Mouse (Mus musculus): Measurements from ENCODE around the gene Fam167b. TPM values are rescaled to one million over a fixed set of nuclear protein-coding genes. Genes with fewer than 3 reads are reported as not detected.
"Not testable (repeated sequence)": the region's sequence is repeated elsewhere in the genome, so short reads cannot be mapped to it uniquely, and the experiment has no call there.

Fam167b gene
- polyA plus RNA-seq, 1 experiment from 2014 or later = 0.31 TPM

GRCm38 (mm10) chr4:129555421-129555861 lies 22.9 kb downstream of the Fam167b start:
- H3K27ac ChIP-seq = no peak overlapping the region
- H3K9ac ChIP-seq = no peak overlapping the region; the same call in 1 of the 2 replicates
- H3K9me3 ChIP-seq = no peaks in the 10 kb centered on the region
- H3K27me3 ChIP-seq (replicated peaks) = no peaks in the 10 kb centered on the region
- H3K4me3 ChIP-seq = peak overlapping the region; percentile 48
- peaks cover 11% of the 10 kb centered on the region for H3K4me1 ChIP-seq
- WGBS = 4% methylated on average over 16 of the region's 16 CpGs
- ATAC-seq (replicated peaks) = no peak; the same call in 1 of the 2 replicates
- no peaks in the 10 kb centered on the region for H3K36me3 ChIP-seq (replicated peaks)
- H3K4me2 ChIP-seq = peak overlapping the region; percentile 67

DNA sequence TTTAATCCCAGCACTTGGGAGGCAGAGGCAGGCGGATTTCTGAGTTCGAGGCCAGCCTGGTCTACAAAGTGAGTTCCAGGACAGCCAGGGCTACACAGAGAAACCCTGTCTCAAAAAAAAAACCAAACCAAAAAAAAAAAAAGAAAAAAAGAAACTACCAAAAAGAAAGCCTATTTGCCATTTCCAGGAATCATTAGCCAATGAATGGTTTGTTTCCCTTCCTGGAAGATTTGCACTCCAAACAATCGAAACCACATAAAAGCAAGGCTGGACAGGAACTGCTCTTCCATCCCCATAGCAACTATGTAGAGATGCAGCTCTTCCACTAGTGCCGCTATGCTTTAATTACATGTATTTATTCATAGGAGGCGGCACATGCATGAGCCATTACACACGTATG lies 23.8 kb downstream of the Fam167b start:
- not testable (repeated sequence) for ATAC-seq (replicated peaks); H3K36me3 ChIP-seq (replicated peaks); H3K27me3 ChIP-seq (replicated peaks); H3K9ac ChIP-seq; H3K4me3 ChIP-seq; H3K27ac ChIP-seq; H3K9me3 ChIP-seq
- Histone ChIP-seq H3K4me1 (peaks cover 11% of the 10 kb centered on the region), H3K4me2 (peak overlapping the region; percentile 67)
- WGBS = 65% methylated on average over 6 of the region's 6 CpGs

- no peak for ATAC-seq (replicated peaks)
- Histone ChIP-seq H3K9ac (no peak overlapping the region), H3K36me3 (replicated peaks) (no peaks in the 10 kb centered on the region), H3K4me2 (no peak overlapping the region), H3K4me1 (peaks cover 1% of the 10 kb centered on the region), H3K9me3 (no peaks in the 10 kb centered on the region), H3K27ac (no peak overlapping the region), H3K27me3 (replicated peaks) (no peaks in the 10 kb centered on the region), H3K4me3 (no peak overlapping the region)
- WGBS = 83% methylated on average over 1 of the region's 1 CpGs
Measured at GRCm38 (mm10) chr4:129550295-129550694, 28.1 kb downstream of the Fam167b start.

GRCm38 (mm10) chr4:129549306-129549705 lies 29.0 kb downstream of the Fam167b start:
- no peaks in the 10 kb centered on the region for H3K36me3 ChIP-seq (replicated peaks)
- no peaks in the 10 kb centered on the region for H3K9me3 ChIP-seq
- no peak overlapping the region for H3K4me3 ChIP-seq
- H3K27me3 ChIP-seq (replicated peaks) = no peaks in the 10 kb centered on the region
- no peaks in the 10 kb centered on the region for H3K4me1 ChIP-seq
- ATAC-seq (replicated peaks) = no peak
- H3K4me2 ChIP-seq = no peak overlapping the region
- WGBS = 92% methylated on average over 2 of the region's 2 CpGs
- no peak overlapping the region for H3K9ac ChIP-seq
- no peak overlapping the region for H3K27ac ChIP-seq

- WGBS = 84% methylated on average over 4 of the region's 4 CpGs
- H3K4me2 ChIP-seq; H3K27me3 ChIP-seq (replicated peaks); H3K9me3 ChIP-seq; H3K36me3 ChIP-seq (replicated peaks); H3K9ac ChIP-seq; H3K4me3 ChIP-seq; ATAC-seq (replicated peaks); H3K27ac ChIP-seq; H3K4me1 ChIP-seq: not testable (repeated sequence)
Measured at GRCm38 (mm10) chr4:129547631-129548030, 30.7 kb downstream of the Fam167b start.

- Histone ChIP-seq H3K9me3 (no peaks in the 10 kb centered on the region), H3K27ac (no peak overlapping the region), H3K4me3 (no peak overlapping the region), H3K27me3 (replicated peaks) (no peaks in the 10 kb centered on the region), H3K36me3 (replicated peaks) (no peaks in the 10 kb centered on the region), H3K4me2 (no peak overlapping the region), H3K4me1 (peaks cover 16% of the 10 kb centered on the region), H3K9ac (no peak overlapping the region)
- ATAC-seq (replicated peaks) = no peak
- WGBS = 86% methylated on average over 4 of the region's 4 CpGs
Measured at GRCm38 (mm10) chr4:129544106-129544505, 34.2 kb downstream of the Fam167b start.

DNA sequence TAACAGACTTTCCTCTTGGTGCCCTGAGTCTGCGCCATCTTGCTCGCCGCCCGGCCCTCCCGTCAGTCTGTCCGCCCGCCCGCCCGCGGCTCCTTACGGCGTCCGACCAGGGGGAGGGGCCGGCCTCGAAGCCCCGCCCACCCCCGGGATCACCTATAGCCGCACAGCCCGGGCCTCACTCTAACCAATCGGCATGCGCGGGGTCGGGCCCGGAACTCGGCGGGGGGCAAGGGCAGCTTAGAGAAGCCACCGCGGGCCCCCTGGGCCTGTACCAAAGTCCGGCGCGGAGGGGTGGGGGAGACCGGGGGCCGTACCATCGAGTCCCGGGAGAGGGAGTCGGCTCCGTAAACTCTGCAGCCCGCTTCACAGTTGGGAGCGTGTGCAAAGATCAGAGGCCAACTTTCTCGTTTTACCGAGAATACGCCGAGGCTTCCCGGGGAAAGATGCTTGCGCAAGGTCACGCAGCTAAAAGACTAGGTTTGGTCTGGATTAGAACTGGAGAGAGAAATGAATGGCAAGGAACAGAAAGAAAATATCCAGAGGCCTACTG lies 35.7 kb downstream of the Fam167b start, which contains the start of gene Hdac1:
Gene Hdac1 (minus strand): TSS at position 122 of the 550 bp plus-strand sequence.
- under 1% methylated on average over 46 of the region's 46 CpGs for WGBS
- Histone ChIP-seq H3K4me3 (peak within 1 kb of the TSS; percentile 69), H3K4me1 (peaks cover 16% of the 10 kb centered on the region), H3K4me2 (peak within 1 kb of the TSS; percentile 73), H3K27me3 (replicated peaks) (no peaks in the 10 kb centered on the region), H3K27ac (peak within 1 kb of the TSS; percentile 74), H3K9ac (peak within 1 kb of the TSS; percentile 65), H3K36me3 (replicated peaks) (no peaks in the 10 kb centered on the region), H3K9me3 (no peaks in the 10 kb centered on the region)
- peak; percentile 99 for ATAC-seq (replicated peaks)

GRCm38 (mm10) chr4:129541868-129542591 lies 36.3 kb downstream of the Fam167b start:
- no peaks in the 10 kb centered on the region for H3K36me3 ChIP-seq (replicated peaks)
- peaks cover 16% of the 10 kb centered on the region for H3K4me1 ChIP-seq
- peak; percentile 24 for ATAC-seq (replicated peaks)
- no peaks in the 10 kb centered on the region for H3K9me3 ChIP-seq
- WGBS = 1% methylated on average over 30 of the region's 30 CpGs
- H3K9ac ChIP-seq = peak overlapping the region; percentile 65
- H3K4me3 ChIP-seq = peak overlapping the region; percentile 69
- H3K27ac ChIP-seq = peak overlapping the region; percentile 74
- peak overlapping the region; percentile 73 for H3K4me2 ChIP-seq
- H3K27me3 ChIP-seq (replicated peaks) = no peaks in the 10 kb centered on the region

GRCm38 (mm10) chr4:129540012-129540411 lies 38.3 kb downstream of the Fam167b start:
- no peak overlapping the region for H3K27ac ChIP-seq
- no peaks in the 10 kb centered on the region for H3K9me3 ChIP-seq
- no peaks in the 10 kb centered on the region for H3K27me3 ChIP-seq (replicated peaks)
- H3K4me1 ChIP-seq = peaks cover 16% of the 10 kb centered on the region
- H3K9ac ChIP-seq = no peak overlapping the region
- no peak overlapping the region for H3K4me2 ChIP-seq
- 94% methylated on average over 6 of the region's 6 CpGs for WGBS
- no peak for ATAC-seq (replicated peaks)
- no peak overlapping the region for H3K4me3 ChIP-seq
- no peaks in the 10 kb centered on the region for H3K36me3 ChIP-seq (replicated peaks)

GRCm38 (mm10) chr4:129528901-129529300 lies 49.4 kb downstream of the Fam167b start:
- WGBS = 97% methylated on average over 6 of the region's 6 CpGs
- H3K4me3 ChIP-seq; ATAC-seq (replicated peaks); H3K27me3 ChIP-seq (replicated peaks); H3K9me3 ChIP-seq; H3K4me1 ChIP-seq; H3K4me2 ChIP-seq; H3K9ac ChIP-seq; H3K27ac ChIP-seq: not testable (repeated sequence)
- peaks cover 25% of the 10 kb centered on the region; the same call in 1 of the 2 replicates for H3K36me3 ChIP-seq (replicated peaks)

Data from midbrain, embryonic 15.5 days (tissue).